Mouse (Mus musculus) 416B (cell line): ENCODE data around the gene Rtl6.

Source experiments
- DNase-seq: peaks from one replicate; pipeline ENCODE4 v3.0.0; 2011; ENCODE audit warnings: low read depth

The Rtl6 gene

DNA sequence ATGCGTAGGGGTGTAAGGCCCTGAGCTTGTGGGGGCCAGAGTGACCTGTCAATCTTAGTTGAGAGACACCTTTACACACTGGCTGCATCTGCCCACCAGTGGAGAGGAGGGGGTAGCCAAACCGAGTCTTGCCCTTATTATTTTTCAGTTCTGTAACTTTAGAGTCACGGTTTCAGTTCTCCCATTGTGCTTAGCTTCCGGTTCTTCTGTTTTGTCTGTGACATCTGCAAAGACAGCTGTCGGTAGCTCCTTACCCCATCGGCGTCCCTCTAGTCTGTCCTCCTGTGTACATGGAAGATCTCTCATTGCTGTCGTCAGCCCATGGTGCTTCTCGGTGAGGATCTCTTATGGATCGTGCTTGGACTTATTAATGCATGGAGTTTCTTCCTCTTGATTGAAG is 20.5 kb downstream of the Rtl6 start:
- DNase-seq = no peak

DNA sequence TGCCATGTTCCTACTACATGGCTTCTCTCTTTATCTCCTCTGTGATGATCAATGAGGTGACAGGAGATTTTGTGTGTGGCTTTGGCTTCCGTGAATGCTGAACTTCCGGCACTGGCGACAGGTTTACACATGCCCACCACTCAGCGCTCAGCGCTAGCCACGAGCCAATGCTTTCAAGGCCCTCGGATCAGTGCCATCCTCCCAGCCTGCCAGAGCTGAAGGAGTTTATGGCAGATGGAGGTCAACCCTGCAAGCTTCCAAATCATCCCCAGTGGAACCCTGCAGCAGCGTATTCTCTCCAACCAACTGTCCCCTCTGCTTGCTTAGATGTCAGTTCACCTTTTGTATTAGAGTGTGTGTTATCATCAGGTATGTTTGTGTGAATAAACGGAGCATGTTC is 21.0 kb downstream of the Rtl6 start:
- DNase-seq = no peak

DNA sequence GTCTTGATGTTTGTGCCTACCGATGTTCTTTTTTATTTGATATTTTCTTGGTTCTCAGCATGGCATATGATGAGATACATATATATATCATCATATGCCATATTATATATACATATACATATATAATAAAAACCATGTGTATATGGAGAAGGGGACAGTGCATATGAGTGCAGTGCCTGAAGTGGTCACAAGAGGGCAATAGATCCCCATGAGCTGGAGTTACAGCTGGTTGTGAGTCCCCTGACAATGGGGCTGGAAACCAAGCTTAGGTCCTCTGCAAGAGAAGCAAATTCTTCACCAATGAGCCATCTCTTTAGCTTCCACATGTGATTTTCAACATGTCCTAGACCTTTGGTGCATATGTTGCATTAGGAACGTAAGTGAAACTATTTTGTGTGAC is 21.7 kb downstream of the Rtl6 start:
- DNase-seq = peak; percentile 31

DNA sequence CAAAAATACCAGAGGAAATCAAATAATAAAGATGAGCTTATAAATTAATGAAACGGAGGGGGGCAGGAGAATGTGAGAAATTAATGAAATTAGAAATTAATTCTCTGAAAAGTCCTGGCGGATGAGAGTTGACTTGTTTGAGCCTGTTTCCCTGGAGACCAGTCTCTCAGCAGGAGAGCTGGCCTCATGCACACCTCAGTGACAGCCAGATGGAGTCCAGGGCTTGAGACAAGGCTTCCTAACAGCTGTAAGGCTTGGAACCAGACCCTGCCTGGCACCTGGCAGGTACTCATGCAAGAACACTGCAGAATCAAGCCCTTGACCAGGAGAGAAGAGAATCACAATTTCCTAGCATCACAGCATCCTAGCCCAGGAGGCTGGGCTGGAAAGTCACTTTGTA is 25.4 kb downstream of the Rtl6 start:
- DNase-seq = no peak

DNA sequence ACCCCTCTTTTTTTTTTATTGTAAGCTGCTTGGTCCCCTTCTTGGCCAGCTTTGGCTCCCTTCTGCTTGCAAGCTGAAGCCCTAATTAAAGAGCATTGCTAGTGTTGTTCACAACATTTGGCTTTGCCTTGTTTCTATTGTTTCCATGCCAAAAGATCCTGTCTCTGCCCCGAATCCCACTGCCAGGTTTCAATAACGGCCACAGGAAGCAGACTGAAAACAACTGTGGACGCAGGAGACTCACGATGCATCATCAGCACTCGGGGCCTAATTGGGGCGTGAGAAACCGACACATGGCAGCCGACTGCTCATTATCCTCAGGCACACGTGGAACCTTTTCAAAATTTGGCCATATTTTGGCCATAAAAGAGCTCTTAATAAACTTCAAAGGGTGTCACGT is 26.1 kb downstream of the Rtl6 start:
- no peak for DNase-seq

DNA sequence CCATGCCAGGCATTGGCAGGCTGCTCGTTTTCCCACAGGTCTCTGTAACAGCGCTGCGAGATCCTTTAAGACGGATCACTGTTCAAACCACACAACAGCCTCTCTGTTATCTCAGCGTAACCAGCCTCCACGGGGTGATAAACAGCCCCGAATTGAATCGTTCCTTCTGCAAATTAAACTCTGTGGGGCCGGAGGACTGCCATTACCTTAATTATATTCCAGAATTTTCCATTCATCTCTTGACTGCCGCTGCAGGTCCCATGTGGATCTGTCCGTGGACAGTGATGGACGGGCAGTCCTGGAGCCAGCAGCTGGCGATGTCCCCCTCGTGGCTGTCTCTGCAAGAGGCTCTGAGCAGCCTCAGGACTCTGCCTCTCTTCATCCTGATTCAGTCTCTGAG is 30.7 kb downstream of the Rtl6 start:
- no peak for DNase-seq

DNA sequence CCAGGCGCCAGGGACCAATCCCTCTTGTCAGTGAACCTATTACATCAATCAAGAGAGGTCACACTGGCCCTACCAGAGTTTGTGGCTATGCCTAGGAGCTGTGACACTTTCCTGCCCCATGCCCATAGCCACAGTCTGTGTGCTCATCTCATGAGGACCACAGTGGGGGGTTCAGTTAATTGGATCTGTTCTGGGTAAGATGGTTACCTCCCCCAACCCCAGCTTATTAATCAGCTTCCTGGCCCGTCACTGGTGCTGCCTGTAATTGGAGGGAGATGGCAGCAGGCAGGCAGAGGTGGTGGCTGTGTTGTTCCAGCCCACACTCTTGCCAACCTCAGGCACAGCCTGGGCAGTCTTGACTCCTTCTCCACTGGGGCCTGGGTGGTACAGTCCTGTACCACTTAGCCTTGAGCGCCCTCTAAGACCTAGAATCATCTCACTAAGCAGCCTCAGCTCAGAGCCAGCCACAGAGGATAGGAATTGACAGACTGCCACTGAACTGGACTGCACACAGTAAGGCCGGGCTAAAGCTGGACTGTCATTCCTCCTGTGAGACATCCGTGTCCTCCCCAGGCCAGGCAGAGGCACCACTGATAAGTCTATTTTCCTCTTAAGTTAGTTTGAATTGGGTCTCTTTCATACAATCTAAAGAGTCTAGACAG is 32.3 kb downstream of the Rtl6 start:
- DNase-seq = no peak

DNA sequence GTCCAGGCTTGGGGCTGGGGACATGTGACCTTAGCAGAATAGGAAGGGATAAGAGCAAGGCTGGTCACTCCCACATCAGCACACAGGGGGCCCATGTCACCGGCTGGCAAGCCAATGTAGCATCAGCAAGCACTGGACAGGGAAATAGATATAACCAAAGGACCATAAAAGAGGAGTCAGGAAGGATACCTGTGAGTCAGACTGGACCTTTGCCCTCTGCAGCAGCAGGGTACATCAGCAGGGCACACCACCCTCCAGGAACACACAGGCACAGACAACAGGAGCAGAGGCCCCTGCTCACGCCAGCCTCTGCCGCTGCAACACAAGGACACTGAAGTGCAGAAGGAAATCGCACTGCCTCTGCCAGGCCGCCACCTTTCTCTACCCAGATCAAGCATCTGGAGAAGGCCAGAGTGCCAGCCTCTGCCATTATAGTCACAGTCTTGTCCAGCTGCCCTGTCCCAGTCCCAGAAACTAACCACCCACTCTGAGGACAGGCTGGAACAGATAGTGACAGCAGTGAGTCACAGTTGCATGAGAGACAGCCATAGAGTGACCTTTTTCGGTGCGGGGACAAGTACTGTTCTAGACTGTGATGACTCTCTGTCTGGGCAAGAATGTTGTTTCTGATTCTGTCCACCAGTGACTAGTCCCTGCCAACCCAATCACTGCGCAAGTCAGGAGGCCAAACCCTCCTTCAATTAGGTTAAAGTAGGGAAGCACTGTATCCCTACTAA is 34.5 kb downstream of the Rtl6 start:
- DNase-seq = no peak

DNA sequence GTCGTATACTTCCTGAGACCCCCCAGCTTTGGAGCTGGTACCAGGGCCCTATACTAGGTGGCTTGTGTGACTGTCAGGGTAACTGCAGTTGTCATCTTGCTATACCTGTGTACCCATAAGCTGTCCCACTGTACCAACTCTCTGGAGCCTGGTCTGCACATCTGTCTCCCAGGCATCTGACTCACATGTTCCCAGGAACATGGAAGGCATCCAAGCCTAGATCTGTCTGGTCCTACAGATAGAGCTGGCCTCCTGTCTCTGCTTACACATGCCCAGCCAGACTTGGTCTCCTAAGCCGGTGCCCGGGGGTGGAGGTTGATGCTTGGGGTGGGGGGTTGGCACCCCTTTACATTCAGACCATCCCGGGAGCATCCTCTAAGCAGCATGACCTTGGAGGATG is 36.1 kb downstream of the Rtl6 start:
- no peak for DNase-seq

DNA sequence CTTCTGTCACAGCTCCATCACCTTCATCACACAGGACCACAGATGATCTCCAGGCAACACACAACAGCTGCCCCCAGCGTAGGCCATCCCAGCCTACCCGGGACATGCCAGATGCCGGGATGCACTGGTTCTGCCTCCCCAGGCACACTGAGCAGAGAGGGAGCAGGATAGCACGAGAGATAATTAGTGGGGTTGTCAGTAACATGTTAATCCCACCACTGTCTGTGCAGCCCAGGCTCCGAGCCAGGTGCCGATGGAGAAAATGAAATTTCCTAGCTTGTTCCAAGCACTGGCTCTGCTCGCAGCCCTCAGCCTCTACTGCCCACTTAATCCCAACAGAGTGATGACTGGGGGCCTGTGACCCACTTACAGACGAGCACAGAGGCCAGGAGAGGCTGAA is 39.1 kb downstream of the Rtl6 start:
- no peak for DNase-seq

DNA sequence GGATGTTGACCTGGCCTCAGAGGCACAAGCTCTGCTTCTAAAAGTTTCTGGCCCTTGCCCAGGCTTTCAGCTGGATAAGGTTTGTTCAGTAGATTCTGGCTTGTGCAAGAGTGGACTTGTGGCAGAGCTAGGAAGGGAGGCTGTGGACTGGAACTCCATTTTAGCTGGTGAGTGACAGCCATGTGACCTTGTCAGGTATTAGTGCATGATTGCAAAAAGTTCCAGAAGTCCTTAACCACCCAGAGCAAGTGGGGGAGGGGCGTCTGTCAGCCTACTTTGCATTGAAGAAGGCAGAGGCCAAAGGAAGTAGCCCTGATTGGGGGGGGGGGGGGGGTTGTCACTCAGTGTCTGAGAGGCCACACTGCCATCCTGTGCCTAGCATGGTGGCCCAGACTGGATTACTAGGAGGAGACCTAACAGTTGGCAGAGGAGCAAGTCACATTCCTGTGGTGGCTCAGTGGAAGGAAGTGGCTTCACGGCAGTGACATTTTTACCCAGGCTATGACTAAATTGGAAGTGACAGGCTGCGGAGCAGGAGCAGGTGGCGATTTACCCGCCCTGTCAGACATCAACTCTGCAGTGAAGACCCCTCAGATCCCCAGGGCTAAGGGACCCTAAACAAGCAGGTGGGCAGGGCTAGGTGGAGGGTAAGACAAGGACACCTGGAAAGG is 44.9 kb downstream of the Rtl6 start:
- peak; percentile 73 for DNase-seq

DNA sequence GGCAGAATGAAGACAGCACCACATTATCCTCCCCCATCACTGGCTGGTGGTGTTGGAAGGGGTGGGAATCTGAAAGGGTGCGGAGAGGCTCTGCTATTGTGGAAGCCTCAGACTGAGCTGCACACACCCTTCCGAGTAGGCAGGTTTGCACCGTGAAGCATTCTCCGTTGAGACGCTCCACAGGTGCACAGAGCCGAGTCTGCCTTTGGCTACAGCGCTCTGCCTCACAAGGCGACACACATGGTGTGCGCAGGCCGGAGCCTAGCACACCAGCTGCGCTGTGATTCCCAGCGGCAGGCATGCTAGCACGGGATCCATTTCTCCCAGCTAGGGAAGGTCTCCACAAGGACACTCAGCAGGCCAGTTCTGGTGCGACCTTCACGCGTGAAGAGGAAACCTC is 47.6 kb downstream of the Rtl6 start:
- DNase-seq = no peak

DNA sequence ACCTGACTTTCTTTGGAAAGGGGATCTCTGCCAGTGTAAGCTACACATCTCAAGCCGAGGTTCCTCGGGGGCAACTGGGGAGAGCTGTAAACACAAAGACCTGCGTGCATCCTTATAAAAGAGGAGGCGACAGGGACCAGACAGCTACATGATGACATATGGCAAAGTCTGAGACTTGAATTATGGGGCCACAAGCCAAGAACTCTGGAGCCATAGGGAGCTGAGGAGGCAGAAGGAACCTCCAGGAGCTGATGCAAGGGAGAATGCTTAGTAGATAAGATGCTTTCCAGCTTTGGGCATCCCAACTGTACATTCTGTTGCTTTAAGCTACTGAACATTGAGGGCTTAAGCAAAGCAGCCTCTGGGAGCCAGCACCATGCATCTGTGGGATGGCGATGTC is 48.5 kb downstream of the Rtl6 start:
- DNase-seq = no peak

DNA sequence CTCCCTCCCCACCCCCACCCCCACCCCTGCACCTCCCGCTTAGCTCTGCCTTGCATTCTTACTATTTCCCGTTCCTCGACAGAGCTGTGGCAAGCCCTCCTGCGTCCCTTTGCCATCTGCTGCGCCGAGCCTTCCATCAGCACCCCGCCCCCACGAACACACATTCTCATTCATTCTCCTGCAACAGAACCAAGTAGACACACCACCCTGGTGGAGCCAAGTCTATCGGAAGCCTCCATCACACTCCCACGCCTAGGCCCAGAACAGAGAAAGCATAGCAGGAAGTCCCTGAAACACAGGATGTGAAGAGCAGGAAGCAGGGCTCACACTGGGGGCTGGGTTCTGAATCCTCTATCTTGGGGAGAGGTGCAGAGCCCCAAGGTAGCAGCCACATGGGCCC is 51.6 kb downstream of the Rtl6 start:
- DNase-seq = no peak

DNA sequence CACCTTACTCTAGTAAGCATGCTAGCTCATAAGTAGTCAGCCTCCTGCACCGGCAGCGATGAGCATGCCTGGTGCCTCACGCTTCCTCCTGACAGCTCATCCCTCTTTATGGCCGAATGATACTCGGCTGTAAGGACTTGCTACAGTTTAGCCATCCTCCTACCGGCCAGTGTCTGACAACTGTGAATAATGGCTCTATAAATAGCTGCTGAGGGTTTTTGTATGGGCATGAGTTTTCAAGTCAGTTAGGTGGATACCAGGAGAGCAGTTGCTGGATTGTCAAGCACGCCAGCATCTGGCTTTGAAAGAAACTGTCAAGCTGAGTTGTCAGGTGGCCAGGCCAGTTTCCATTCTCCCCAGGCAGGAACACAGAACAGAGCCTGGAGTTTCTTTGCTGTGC is 52.7 kb downstream of the Rtl6 start:
- no peak for DNase-seq
